Mouse (Mus musculus) spleen, postnatal 4 days (tissue): ENCODE measurements around the gene Klhdc7b.

Experiments
- DNase-seq, 2 experiments: peaks; one replicate each; pipeline ENCODE4 v3.0.0; 2022; ENCODE audit warnings: low spot score in 2 of 2

Gene Klhdc7b

GRCm38 (mm10) chr15:89374801-89375534 is 9.7 kb upstream of the Klhdc7b start:
- DNase-seq = no peak

GRCm38 (mm10) chr15:89376040-89376439 is 8.7 kb upstream of the Klhdc7b start:
- DNase-seq = no peak

- no peak for DNase-seq
Observed at GRCm38 (mm10) chr15:89376957-89377356, 7.8 kb upstream of the Klhdc7b start, which contains the start of gene Tymp. Gene Tymp, minus strand, starts transcription at chr15:89377039.

GRCm38 (mm10) chr15:89377362-89377761 is 7.4 kb upstream of the Klhdc7b start:
- no peak for DNase-seq

- no peak for DNase-seq
Observed at GRCm38 (mm10) chr15:89377938-89378828, 6.5 kb upstream of the Klhdc7b start.

GRCm38 (mm10) chr15:89378831-89379401 is 5.8 kb upstream of the Klhdc7b start, which contains the start of gene Odf3b:
Gene Odf3b, minus strand, starts transcription at chr15:89379282.
- peak; percentile 25 to 70 for DNase-seq

- DNase-seq = peak; percentile 75 to 83
Observed at GRCm38 (mm10) chr15:89379429-89379828, 5.3 kb upstream of the Klhdc7b start.

GRCm38 (mm10) chr15:89387127-89387526 is 2.4 kb downstream of the Klhdc7b start:
- DNase-seq = no peak

- no peak for DNase-seq
Observed at GRCm38 (mm10) chr15:89390081-89390480, 5.4 kb downstream of the Klhdc7b start.

- DNase-seq = no peak
Observed at GRCm38 (mm10) chr15:89396883-89397282, 12.2 kb downstream of the Klhdc7b start.

- DNase-seq = no peak
Observed at GRCm38 (mm10) chr15:89398146-89398545, 13.4 kb downstream of the Klhdc7b start.

GRCm38 (mm10) chr15:89399716-89400115 is 15.0 kb downstream of the Klhdc7b start:
- DNase-seq = no peak

- no peak for DNase-seq
Observed at GRCm38 (mm10) chr15:89402471-89402870, 17.8 kb downstream of the Klhdc7b start.

- no peak for DNase-seq
Observed at GRCm38 (mm10) chr15:89404831-89405623, 20.3 kb downstream of the Klhdc7b start.

GRCm38 (mm10) chr15:89406691-89407090 is 22.0 kb downstream of the Klhdc7b start:
- no peak for DNase-seq

GRCm38 (mm10) chr15:89410118-89410517 is 25.4 kb downstream of the Klhdc7b start, which contains the start of gene Syce3:
Gene Syce3, minus strand, starts transcription at chr15:89410503.
- no peak for DNase-seq

- DNase-seq = no peak
Observed at GRCm38 (mm10) chr15:89415282-89415681, 30.6 kb downstream of the Klhdc7b start.

- DNase-seq = no peak
Observed at GRCm38 (mm10) chr15:89421938-89422337, 37.2 kb downstream of the Klhdc7b start.

GRCm38 (mm10) chr15:89424621-89425020 is 39.9 kb downstream of the Klhdc7b start:
- DNase-seq = no peak

- no peak for DNase-seq
Observed at GRCm38 (mm10) chr15:89425711-89426121, 41.0 kb downstream of the Klhdc7b start, which contains the start of gene Cpt1b. Gene Cpt1b, minus strand, starts transcription at chr15:89425863.

- DNase-seq = no peak
Observed at GRCm38 (mm10) chr15:89426716-89427115, 42.0 kb downstream of the Klhdc7b start.
